Mouse (Mus musculus): Measurements from ENCODE around the gene Tmem45b. TPM values are rescaled to one million over a fixed set of nuclear protein-coding genes. Genes with fewer than 3 reads are reported as not detected.

Tmem45b gene
- polyA plus RNA-seq, 1 experiment from 2014 or later: 110 TPM

DNA sequence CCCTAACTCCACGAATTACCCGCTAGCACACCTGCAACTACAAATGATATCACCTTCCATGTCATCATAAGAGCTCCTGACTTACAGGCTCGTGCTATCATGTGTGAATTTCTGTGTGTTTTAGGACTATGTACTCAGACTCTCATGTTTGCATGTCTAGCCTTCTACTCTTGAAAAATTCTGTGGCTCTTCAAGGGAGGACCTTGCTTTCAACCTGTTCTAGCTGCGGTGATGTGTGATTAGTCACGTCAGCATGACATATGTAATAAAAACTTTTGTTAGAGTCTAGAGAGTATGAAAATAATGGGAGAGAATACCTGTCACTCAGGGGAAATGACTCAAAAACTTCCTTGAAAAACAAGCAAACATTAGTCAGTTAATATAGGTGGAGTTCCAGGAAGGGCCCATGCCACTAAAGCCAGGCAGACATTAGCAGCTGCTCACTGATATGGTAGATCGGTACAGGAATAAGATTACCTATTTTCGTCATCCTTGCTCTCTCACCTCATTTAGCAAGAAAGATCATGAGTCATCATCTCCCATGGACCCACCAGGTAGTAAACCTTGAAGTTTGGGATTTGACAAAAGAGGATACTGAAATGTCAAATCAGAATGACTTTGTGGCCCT, 15.0 kb downstream of the Tmem45b start:
- Histone ChIP-seq H3K4me1 (replicated peaks; ENCODE audit: control insufficient read depth, insufficient read depth) (no peaks in the 10 kb centered on the region), H3K4me3 (ENCODE audit: low read depth, low read length) (no peak overlapping the region), H3K4me2 (replicated peaks; ENCODE audit: low read depth) (no peak overlapping the region), H3K27ac (replicated peaks) (peak overlapping the region; percentile 69), H3K27me3 (ENCODE audit: control insufficient read depth, insufficient read depth, low read length) (no peaks in the 10 kb centered on the region), H3K9me3 (ENCODE audit: control insufficient read depth, low read length) (no peaks in the 10 kb centered on the region), H3K9ac (ENCODE audit: low read length) (no peak overlapping the region), H3K36me3 (ENCODE audit: control insufficient read depth, insufficient read depth, low read length) (no peaks in the 10 kb centered on the region)
- TF ChIP-seq CTCF (IDR thresholded peaks at IDR 0.05; ENCODE audit: low read depth): no peak
- no peak for TF ChIP-seq EP300 (optimal IDR thresholded peaks at IDR 0.05)
- peak; percentile 70 for DNase-seq (ENCODE audit: low spot score)
- ATAC-seq (ENCODE audit: low FRiP score, low TSS enrichment): peak; percentile 90
- WGBS: 63% methylated on average over 7 of the region's 7 CpGs

DNA sequence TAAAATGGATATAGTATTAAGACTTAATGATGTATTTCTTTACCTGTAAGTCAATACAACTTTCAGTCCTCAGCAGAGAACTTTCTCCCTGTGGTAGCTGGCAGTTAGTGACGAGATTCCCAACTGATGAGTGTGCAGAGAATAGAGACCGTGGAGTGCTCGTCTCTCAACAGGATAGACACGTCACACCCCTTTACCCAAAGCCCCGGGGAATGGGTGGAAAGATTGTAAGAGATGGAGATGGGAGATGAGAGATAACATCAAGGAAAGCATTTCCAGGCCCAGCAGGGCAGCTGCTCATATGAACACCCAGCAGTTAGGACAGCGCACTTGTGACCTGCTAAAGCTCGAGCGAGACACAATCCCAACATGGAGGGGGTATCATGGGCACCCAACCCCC, 20.0 kb downstream of the Tmem45b start:
- H3K36me3 ChIP-seq (ENCODE audit: control insufficient read depth, insufficient read depth, low read length): no peaks in the 10 kb centered on the region
- WGBS: 68% methylated on average over 8 of the region's 8 CpGs
- H3K27ac ChIP-seq (replicated peaks): no peak overlapping the region
- no peaks in the 10 kb centered on the region for H3K4me1 ChIP-seq (replicated peaks; ENCODE audit: control insufficient read depth, insufficient read depth)
- no peak for DNase-seq (ENCODE audit: low spot score)
- H3K4me3 ChIP-seq (ENCODE audit: low read depth, low read length): no peak overlapping the region
- no peak for ATAC-seq (ENCODE audit: low FRiP score, low TSS enrichment)
- no peak overlapping the region for H3K4me2 ChIP-seq (replicated peaks; ENCODE audit: low read depth)
- H3K9me3 ChIP-seq (ENCODE audit: control insufficient read depth, low read length): no peaks in the 10 kb centered on the region
- H3K27me3 ChIP-seq (ENCODE audit: control insufficient read depth, insufficient read depth, low read length): no peaks in the 10 kb centered on the region
- TF ChIP-seq EP300 (optimal IDR thresholded peaks at IDR 0.05): no peak
- TF ChIP-seq CTCF (IDR thresholded peaks at IDR 0.05; ENCODE audit: low read depth): no peak
- no peak overlapping the region for H3K9ac ChIP-seq (ENCODE audit: low read length)

GRCm38 (mm10) chr9:31441487-31441886, 22.8 kb downstream of the Tmem45b start:
- H3K27ac ChIP-seq (replicated peaks): no peak overlapping the region
- 89% methylated on average over 3 of the region's 3 CpGs for WGBS
- ATAC-seq (ENCODE audit: low FRiP score, low TSS enrichment): no peak
- DNase-seq (ENCODE audit: low spot score): no peak
- H3K4me1 ChIP-seq (replicated peaks; ENCODE audit: control insufficient read depth, insufficient read depth): no peaks in the 10 kb centered on the region
- no peaks in the 10 kb centered on the region for H3K36me3 ChIP-seq (ENCODE audit: control insufficient read depth, insufficient read depth, low read length)
- H3K4me3 ChIP-seq (ENCODE audit: low read depth, low read length): no peak overlapping the region
- no peaks in the 10 kb centered on the region for H3K27me3 ChIP-seq (ENCODE audit: control insufficient read depth, insufficient read depth, low read length)
- H3K4me2 ChIP-seq (replicated peaks; ENCODE audit: low read depth): no peak overlapping the region
- TF ChIP-seq EP300 (optimal IDR thresholded peaks at IDR 0.05): no peak
- no peak for TF ChIP-seq CTCF (IDR thresholded peaks at IDR 0.05; ENCODE audit: low read depth)
- no peak overlapping the region for H3K9ac ChIP-seq (ENCODE audit: low read length)
- no peaks in the 10 kb centered on the region for H3K9me3 ChIP-seq (ENCODE audit: control insufficient read depth, low read length)

- no peak for ATAC-seq (ENCODE audit: low FRiP score, low TSS enrichment)
- WGBS: 83% methylated on average over 5 of the region's 5 CpGs
These were observed 23.9 kb downstream of the Tmem45b start for GRCm38 (mm10) chr9:31440366-31440765.

DNA sequence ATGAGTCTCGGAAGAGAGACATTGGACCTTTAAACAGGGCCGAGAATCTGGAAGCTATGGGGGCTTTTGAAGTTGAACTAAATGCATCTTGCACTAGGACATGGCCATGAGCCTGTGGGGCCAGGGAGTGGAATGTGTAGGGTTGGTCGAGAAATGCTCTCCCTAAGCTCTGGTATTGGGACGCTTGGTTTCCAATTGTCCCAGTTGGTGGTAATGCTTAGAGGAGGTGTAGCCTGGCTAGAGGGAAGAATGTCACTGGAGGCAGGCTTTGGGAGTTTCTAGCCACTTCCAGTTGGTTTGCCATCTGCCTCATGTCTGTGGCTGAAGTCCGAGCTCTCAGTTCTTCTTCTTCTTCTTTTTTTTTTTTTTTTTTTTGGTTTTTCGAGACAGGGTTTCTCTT, 24.9 kb downstream of the Tmem45b start:
- no peak overlapping the region for H3K9ac ChIP-seq (ENCODE audit: low read length)
- no peak overlapping the region for H3K4me2 ChIP-seq (replicated peaks; ENCODE audit: low read depth)
- no peaks in the 10 kb centered on the region for H3K4me1 ChIP-seq (replicated peaks; ENCODE audit: control insufficient read depth, insufficient read depth)
- H3K27me3 ChIP-seq (ENCODE audit: control insufficient read depth, insufficient read depth, low read length): no peaks in the 10 kb centered on the region
- H3K27ac ChIP-seq (replicated peaks): no peak overlapping the region
- 86% methylated on average over 6 of the region's 6 CpGs for WGBS
- TF ChIP-seq EP300 (optimal IDR thresholded peaks at IDR 0.05): no peak
- no peak for TF ChIP-seq CTCF (IDR thresholded peaks at IDR 0.05; ENCODE audit: low read depth)
- ATAC-seq (ENCODE audit: low FRiP score, low TSS enrichment) (no peak), DNase-seq (ENCODE audit: low spot score) (no peak)
- no peaks in the 10 kb centered on the region for H3K9me3 ChIP-seq (ENCODE audit: control insufficient read depth, low read length)
- no peaks in the 10 kb centered on the region for H3K36me3 ChIP-seq (ENCODE audit: control insufficient read depth, insufficient read depth, low read length)
- H3K4me3 ChIP-seq (ENCODE audit: low read depth, low read length): no peak overlapping the region

More at GRCm38 (mm10) chr9:31440366-31440765, 23.9 kb downstream of the Tmem45b start:
- no peak for DNase-seq (ENCODE audit: low spot score)
- no peak for TF ChIP-seq CTCF (IDR thresholded peaks at IDR 0.05; ENCODE audit: low read depth)
- no peak for TF ChIP-seq EP300 (optimal IDR thresholded peaks at IDR 0.05)
- H3K9me3 ChIP-seq (ENCODE audit: control insufficient read depth, low read length): no peaks in the 10 kb centered on the region
- H3K9ac ChIP-seq (ENCODE audit: low read length): no peak overlapping the region
- H3K27me3 ChIP-seq (ENCODE audit: control insufficient read depth, insufficient read depth, low read length): no peaks in the 10 kb centered on the region
- H3K27ac ChIP-seq (replicated peaks): no peak overlapping the region
- H3K4me2 ChIP-seq (replicated peaks; ENCODE audit: low read depth): no peak overlapping the region
- no peaks in the 10 kb centered on the region for H3K4me1 ChIP-seq (replicated peaks; ENCODE audit: control insufficient read depth, insufficient read depth)
- no peak overlapping the region for H3K4me3 ChIP-seq (ENCODE audit: low read depth, low read length)
- H3K36me3 ChIP-seq (ENCODE audit: control insufficient read depth, insufficient read depth, low read length): no peaks in the 10 kb centered on the region

- H3K36me3 ChIP-seq (ENCODE audit: control insufficient read depth, insufficient read depth, low read length): no peaks in the 10 kb centered on the region
- WGBS: 66% methylated on average over 5 of the region's 5 CpGs
- peak overlapping the region; percentile 35; the same call in 1 of the 2 replicates for H3K27ac ChIP-seq (replicated peaks)
- H3K4me2 ChIP-seq (replicated peaks; ENCODE audit: low read depth): no peak overlapping the region
- no peaks in the 10 kb centered on the region for H3K27me3 ChIP-seq (ENCODE audit: control insufficient read depth, insufficient read depth, low read length)
- DNase-seq (ENCODE audit: low spot score) (no peak), ATAC-seq (ENCODE audit: low FRiP score, low TSS enrichment) (no peak)
- H3K4me1 ChIP-seq (replicated peaks; ENCODE audit: control insufficient read depth, insufficient read depth): no peaks in the 10 kb centered on the region
- no peak overlapping the region for H3K4me3 ChIP-seq (ENCODE audit: low read depth, low read length)
- no peak overlapping the region for H3K9ac ChIP-seq (ENCODE audit: low read length)
- no peaks in the 10 kb centered on the region for H3K9me3 ChIP-seq (ENCODE audit: control insufficient read depth, low read length)
- TF ChIP-seq EP300 (optimal IDR thresholded peaks at IDR 0.05): no peak
- no peak for TF ChIP-seq CTCF (IDR thresholded peaks at IDR 0.05; ENCODE audit: low read depth)
These were observed 25.4 kb downstream of the Tmem45b start for GRCm38 (mm10) chr9:31438834-31439233.

Measured in stomach, postnatal 0 days (tissue).